Mouse (Mus musculus) regulatory T cell (primary cell): ENCODE measurements around the gene Dnmt3a.
"Not testable (repeated sequence)": the region's sequence is repeated elsewhere in the genome, so short reads cannot be mapped to it uniquely, and the experiment has no call there.

Source experiments
- in situ Hi-C: fragments of 300-600 bp; cut with MboI, MseI; formaldehyde crosslinking; loops from one replicate; pipeline ENCODE4 v1.15.1; 2025; ENCODE audit warnings: high pct_unique_total_duplicates

Gene Dnmt3a

DNA sequence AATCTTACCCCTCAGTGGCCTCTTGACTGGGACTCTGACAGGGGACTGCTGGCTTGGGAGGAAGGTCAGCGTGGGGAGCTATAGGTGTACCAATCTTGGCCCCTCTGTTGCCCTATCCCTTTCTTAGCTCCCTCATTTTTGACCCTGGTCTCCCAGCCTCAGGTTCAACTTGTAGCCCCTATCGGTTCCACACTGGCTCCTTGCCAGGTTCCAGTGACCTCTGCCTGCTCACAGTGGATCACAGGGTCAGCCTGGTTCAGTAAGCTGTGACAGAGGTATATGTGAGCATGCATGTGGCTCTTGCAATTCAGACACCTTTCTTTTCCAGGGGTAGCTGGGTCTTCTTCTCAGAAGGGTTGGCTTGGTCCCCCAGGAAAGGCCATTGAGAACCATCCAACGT is 110.0 kb downstream of the Dnmt3a start:
- in situ Hi-C loops: no loop called here

DNA sequence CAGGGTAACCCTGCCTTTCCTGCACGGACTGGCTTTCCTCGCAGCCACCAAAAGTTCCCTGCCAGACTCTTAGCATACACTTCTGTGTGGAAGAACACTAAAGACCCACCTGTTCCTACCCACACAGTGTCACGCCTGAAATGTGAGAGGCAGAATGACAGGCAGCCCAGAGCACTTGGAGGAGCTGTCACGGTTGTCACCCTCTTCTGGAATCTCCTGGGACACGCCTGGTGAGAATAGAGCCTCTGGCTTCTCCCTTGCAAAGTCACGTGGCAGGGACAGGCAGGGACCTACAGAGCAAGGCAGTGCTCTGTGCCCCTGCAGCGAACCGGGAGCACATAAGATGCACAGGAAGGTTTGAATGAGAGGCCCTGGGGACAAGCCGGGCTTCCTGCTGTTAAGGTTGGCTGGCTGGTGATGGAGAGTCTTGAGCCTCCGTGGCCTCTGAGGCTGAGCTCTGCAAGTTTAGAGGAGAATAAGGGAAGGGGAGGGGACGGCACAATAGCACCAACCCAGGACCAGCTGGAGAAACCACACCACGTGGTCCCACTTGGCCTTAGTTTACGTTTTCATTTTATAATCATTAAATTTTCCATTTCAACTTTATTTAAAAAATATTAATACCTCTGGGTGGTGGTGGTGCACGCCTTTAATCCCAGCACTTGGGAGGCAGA is 112.0 kb downstream of the Dnmt3a start:
- in situ Hi-C loops: no loop called here

DNA sequence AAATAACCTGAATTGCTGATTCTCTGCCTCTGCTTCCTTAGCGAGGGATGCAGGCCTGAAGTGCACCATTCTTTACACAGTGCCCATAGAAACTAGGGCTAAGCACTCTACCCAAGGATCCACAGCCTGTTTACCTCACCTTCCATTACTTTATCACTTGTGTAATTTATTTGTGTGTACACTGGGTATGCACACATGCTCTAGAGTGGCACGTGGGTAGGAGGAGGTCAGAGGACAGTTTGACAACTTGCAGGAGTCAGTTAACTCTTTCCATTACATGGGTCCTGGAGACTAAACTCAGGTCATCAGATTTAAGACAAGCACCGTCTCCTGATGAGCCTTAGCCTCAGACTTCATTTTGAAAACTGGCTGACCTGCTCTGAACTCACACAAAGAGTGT is 112.8 kb downstream of the Dnmt3a start:
- in situ Hi-C loops: no loop called here

DNA sequence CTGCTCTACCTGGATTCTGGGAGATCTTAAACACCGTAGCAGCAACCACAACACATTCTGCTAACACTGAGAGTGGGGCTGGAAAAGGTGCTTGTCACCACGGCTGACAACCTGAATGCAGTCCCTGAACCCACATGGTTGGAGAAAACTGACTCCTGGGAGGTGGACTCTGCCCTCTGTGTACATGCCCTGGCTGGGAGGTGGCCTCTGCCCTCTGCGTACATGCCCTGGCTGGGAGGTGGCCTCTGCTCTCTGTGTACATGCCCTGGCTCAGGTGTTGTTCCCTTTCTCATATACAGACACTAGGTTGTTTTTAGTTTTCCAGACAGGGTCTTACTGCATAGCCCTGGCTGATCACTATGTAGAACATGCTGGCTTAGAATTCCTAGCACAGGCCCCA is 113.6 kb downstream of the Dnmt3a start:
- in situ Hi-C loops: no loop called here

DNA sequence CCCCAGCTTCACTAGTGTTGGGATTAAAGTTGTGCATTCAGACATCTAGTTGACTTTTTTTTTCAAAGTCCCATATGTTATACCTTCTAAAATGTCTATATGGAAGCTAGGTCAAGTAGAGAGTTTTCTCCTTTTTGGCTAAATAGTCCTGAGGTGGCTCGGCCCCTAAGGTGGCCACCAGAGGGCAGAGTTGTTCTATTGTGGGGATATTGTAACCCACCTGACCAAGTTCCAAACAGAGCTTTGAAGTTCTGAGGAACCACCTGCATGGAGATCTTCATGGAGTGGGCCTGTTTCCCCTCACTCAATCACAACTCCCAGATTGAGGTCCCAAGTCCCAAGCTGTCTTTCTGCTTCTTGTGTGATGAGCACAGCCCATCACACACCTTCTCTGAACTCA is 120.3 kb downstream of the Dnmt3a start:
- in situ Hi-C loops: loop anchor here (5.0 kb wide), 1 partner anchor 151 kb away; no protein-coding TSS in a partner anchor

DNA sequence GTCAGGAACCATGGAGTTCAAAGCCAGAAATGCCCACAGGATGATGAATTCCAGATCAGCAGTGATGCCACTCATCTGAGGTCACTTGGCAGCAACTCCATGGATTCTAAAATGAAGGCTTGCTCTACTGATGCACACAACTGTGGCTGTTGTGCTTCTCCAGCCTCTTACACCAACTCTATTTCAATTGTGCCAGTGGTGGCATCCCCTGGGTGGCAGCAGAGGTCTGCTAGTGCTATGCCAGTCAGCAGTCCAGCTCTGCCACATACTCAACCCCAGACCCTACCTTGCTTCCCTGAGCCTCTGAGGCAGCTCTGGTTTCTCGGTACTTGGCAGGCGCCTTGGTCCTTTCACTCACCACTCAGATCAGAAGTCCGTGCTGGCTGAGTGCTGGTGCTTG is 123.0 kb downstream of the Dnmt3a start:
- in situ Hi-C loops: loop anchor here (5.0 kb wide), 1 partner anchor 148 kb away; no protein-coding TSS in a partner anchor

DNA sequence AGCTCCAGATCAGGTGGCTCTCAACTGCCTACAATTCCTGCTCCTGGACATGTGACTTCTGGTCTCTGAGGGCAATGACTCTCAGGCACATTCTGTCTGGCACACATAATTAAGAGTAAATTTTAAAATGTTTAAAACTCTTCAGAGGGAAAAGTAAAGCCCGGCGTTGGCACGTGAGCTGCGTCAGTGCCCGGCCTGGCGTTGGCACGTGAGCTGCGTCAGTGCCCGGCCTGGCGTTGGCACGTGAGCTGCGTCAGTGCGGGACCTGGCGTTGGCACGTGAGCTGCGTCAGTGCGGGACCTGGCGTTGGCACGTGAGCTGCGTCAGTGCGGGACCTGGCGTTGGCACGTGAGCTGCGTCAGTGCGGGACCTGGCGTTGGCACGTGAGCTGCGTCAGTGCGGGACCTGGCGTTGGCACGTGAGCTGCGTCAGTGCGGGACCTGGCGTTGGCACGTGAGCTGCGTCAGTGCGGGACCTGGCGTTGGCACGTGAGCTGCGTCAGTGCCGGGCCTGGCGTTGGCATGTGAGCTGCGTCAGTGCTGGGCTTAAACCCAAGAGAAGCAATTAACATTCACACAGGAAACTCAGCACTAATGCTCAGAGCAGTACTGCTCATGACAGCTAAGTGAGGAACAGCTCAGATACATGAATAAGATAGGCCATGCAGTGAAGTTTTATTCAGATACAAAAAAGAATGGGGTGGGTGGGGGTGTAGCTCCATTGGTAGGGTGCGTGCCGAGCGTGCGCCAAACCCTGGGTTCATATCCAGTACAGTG is 124.5 kb downstream of the Dnmt3a start:
- in situ Hi-C loops: not testable (repeated sequence)

DNA sequence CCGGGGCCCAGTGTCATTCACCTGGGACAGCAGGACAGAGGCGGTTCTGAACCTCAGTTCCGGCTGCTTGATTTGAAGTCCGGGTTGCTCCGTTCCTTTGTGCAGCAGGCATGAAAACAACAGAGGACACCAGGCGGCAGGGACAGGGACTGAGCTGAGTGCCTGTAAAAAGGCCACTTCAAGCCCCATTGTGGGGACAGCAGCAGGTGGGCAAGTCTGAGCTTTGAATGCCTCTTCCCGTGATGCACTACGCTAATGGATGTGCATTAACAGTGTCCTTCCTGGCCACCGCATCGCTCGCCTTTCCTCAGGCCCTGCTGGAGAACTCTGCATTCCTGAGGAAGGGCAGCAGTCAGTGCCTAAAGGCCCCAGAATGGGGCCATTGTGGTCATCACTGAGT is 136.2 kb downstream of the Dnmt3a start:
- in situ Hi-C loops: no loop called here

DNA sequence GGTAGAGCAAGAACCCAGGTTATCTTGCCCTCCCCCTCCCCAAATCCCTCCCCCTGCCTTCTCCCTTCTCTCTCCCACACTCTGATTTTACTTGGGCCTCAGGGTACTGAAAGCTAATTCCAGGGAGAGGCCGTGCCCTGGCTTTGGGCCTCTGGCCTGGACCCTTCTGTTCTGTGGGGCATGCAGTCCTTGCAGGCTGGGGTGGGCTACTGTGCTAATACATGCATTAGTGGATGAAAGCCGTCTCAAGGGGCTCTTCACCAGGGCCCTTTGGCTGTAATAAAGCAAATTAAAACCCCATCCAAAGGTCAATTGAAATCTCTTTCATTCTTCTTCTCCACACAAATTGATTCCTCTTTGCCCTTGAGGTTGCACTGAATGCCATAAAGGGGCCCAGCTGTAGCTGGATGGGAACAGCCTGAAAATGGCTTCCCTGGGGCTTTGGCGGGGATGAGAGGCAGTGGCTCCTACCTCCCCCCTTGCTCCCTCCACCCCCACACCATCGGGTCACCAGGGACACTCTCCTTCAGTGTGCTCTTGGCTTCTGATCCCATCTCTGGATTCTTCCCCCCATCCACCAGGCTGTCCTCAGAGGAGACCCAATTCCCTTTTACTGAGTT is 138.8 kb downstream of the Dnmt3a start:
- in situ Hi-C loops: no loop called here

DNA sequence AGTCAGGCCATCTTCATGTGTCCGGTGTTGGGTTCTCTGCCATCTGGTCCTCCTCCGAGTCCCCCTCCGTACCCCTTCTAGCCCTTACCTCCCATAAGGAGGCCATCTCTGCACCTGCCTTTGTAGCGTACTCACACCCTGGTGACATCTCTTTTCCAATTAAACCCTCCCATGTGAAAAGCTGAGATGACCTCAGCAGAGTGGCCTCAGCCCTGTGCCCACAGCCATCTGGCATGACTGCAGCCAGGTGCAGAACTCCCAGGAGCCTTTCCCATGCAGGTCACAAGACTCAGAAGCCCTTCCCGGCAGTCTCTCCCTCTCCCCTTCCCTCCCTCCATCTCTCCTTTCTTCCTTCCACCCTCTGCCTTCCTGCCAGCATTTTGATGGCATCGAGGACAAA is 141.7 kb downstream of the Dnmt3a start:
- in situ Hi-C loops: no loop called here

DNA sequence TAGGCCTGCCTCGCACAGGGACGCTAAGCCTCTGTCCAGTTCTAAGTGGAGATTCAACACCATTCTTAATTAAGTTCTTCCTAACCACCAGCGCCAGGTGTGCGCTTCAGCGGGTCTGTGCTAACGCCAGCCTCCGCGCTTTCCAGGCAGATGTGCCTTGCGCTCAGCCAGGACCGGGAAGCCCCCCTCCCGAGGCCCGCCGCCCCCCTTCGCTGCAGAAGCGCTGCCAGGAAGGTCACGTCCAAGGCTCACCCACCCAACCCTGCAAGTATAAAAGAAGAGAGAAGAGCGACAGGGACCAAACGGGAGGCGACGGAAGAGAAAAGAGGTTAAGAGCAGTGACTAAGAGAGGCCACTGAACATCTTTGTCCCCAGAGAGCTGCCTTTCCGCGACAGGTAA is 148.8 kb downstream of the Dnmt3a start, which contains the start of gene Pomc:
Gene Pomc (plus strand): TSS at position 301 of the 400 bp plus-strand sequence.
- in situ Hi-C loops: no loop called here

DNA sequence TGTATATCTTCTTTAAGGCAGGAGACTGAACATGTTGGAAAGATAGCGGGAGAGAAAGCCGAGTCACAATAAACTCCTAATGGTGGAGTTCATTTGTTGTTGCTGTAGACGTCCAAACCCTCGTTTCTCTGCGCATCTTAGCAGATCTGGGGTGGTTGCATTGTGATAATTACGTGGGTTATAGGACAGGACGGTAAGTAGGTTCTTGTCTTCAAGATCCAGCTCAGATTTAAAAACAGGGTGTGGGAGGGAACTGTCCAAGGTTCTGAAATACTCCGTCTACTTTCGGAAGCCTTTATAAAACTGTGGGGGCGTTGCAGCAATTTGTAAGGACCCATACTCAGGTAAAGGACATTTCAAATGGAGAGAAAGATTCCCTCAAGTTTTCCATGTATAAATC is 149.6 kb downstream of the Dnmt3a start:
- in situ Hi-C loops: no loop called here

DNA sequence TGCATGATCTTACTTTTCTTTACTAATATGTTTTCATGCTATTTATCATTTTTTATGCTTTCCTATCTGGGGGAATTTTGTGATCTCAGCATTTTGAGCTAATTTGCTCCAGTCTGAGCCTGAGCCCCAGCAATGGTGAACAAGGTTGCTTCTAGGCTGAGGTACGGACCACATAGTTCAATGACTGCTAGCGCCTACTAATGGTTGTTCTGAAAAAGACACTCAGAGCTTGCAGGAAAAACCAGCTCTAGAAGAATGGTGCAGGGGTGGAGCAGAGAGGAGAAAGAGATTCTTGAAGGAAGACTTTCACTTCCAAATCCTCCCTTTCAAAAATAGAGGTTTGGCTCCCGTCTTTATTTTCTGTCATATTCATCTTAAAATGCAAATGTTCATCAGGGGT is 150.5 kb downstream of the Dnmt3a start:
- in situ Hi-C loops: no loop called here

DNA sequence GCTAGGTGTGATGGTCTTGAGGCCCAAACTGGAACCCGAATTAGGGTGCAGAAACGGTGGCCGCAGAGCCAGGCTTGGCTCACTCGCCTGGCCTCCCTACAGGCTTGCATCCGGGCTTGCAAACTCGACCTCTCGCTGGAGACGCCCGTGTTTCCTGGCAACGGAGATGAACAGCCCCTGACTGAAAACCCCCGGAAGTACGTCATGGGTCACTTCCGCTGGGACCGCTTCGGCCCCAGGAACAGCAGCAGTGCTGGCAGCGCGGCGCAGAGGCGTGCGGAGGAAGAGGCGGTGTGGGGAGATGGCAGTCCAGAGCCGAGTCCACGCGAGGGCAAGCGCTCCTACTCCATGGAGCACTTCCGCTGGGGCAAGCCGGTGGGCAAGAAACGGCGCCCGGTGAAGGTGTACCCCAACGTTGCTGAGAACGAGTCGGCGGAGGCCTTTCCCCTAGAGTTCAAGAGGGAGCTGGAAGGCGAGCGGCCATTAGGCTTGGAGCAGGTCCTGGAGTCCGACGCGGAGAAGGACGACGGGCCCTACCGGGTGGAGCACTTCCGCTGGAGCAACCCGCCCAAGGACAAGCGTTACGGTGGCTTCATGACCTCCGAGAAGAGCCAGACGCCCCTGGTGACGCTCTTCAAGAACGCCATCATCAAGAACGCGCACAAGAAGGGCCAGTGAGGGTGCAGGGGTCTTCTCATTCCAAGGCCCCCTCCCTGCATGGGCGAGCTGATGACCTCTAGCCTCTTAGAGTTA is 154.2 kb downstream of the Dnmt3a start:
- in situ Hi-C loops: no loop called here

DNA sequence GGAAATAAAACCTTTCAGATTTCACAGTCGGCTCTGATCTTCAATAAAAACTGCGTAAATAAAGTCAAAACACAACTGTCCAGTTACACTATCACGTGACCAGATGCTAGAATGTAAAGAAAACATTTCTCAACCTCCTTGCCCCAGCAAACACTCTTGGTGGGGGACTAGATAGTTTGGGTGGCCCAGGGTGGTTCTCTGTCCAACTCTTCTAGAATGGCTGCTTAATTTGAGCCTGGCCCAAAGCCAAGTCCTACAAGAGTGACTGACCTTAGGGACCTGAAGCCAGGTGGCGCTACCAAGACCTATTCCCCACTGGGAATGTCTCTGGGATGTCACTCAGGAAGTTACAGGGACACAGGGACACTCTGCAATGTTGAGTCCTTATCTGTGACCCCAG is 154.7 kb downstream of the Dnmt3a start:
- in situ Hi-C loops: no loop called here
